Mouse (Mus musculus): ENCODE results near the gene Casp7. TPM values are rescaled to one million over a fixed set of nuclear protein-coding genes. Genes with fewer than 3 reads are reported as not detected.

The Casp7 gene
- total and polyA plus RNA-seq, 2 experiments from 2014 or later: 23.7 to 28.8 TPM

DNA sequence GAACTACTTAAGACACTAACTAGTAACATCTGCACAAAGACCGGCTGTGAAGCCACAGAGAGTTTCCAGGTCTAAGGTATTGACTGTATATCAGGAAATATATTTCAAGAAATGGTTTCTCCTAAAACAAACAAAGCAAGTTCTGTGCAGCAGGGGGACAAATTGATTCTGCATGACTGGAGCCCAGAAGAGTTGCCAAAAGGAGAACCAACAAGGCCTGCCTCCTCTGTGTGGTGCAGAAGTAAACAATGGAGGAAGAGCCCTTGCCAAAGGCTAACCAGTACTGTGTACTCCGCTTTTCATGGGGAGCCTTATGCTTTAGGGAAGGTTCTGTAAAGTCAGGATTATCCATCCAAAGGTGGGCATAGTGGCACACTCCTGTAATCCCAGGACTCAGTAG is 63.3 kb downstream of the Casp7 start:
- H3K4me1 ChIP-seq (ENCODE audit: insufficient read depth): no peaks in the 10 kb centered on the region

GRCm38 (mm10) chr19:56461522-56462101 is 64.7 kb downstream of the Casp7 start, which contains the start of gene Plekhs1:
Gene Plekhs1 (plus strand): TSS chr19:56461640.
- WGBS: 42% methylated on average over 10 of the region's 10 CpGs

More for the DNA sequence above, 63.3 kb downstream of the Casp7 start:
- 51% methylated on average over 2 of the region's 2 CpGs for WGBS
- H3K9me3 ChIP-seq (ENCODE audit: low read length): no peaks in the 10 kb centered on the region
- H3K27ac ChIP-seq (ENCODE audit: low read depth, low read length): no peak overlapping the region
- no peaks in the 10 kb centered on the region for H3K36me3 ChIP-seq (ENCODE audit: insufficient read depth)
- DNase-seq (no peak), ATAC-seq (0 out of 2 replicates have a peak, but pooled peaks have one; percentile 23)
- H3K9ac ChIP-seq: no peak overlapping the region
- no peak for TF ChIP-seq CTCF (IDR thresholded peaks at IDR 0.05; ENCODE audit: low read depth)
- no peak overlapping the region for H3K4me2 ChIP-seq (ENCODE audit: low read depth)
- H3K4me3 ChIP-seq (ENCODE audit: low read depth, low read length): no peak overlapping the region
- no peaks in the 10 kb centered on the region for H3K27me3 ChIP-seq (ENCODE audit: insufficient read depth, low read length)

DNA sequence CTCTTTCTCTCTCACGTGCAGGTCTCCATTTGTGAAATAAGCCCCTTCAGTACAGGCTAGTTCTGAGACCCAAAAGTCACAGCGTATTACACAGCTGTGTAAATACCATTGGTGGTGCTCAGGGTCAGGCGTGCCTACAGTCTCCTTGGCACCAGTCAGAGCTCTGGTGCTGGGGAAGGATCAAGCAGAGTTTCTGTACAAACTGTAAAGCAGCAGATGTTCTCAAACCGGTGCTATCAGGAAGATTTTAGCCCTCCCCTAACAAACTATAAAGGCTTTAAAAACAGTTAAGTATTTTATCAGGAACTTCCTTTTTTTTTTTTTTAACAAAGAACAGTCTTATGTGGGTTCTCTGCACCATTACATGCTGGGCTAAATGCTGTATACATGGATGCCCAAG is 65.9 kb downstream of the Casp7 start:
- H3K9me3 ChIP-seq (ENCODE audit: low read length): no peaks in the 10 kb centered on the region
- no peak for DNase-seq
- ATAC-seq: no peak
- 62% methylated on average over 4 of the region's 4 CpGs for whole genome bisulfite sequencing
- no peak overlapping the region for H3K4me2 ChIP-seq (ENCODE audit: low read depth)
- no peak overlapping the region for H3K27ac ChIP-seq (ENCODE audit: low read depth, low read length)
- TF ChIP-seq CTCF (IDR thresholded peaks at IDR 0.05; ENCODE audit: low read depth): no peak
- H3K4me3 ChIP-seq (ENCODE audit: low read depth, low read length): no peak overlapping the region
- no peak overlapping the region for H3K9ac ChIP-seq
- no peaks in the 10 kb centered on the region for H3K36me3 ChIP-seq (ENCODE audit: insufficient read depth)
- H3K4me1 ChIP-seq (ENCODE audit: insufficient read depth): no peaks in the 10 kb centered on the region
- H3K27me3 ChIP-seq (ENCODE audit: insufficient read depth, low read length): no peaks in the 10 kb centered on the region

More at GRCm38 (mm10) chr19:56461522-56462101, 64.7 kb downstream of the Casp7 start, which contains the start of gene Plekhs1:
- no peaks in the 10 kb centered on the region for H3K27me3 ChIP-seq (ENCODE audit: insufficient read depth, low read length)
- TF ChIP-seq CTCF (IDR thresholded peaks at IDR 0.05; ENCODE audit: low read depth): no peak
- H3K9ac ChIP-seq: no peak within 1 kb of the TSS
- H3K9me3 ChIP-seq (ENCODE audit: low read length): no peaks in the 10 kb centered on the region
- H3K4me3 ChIP-seq (ENCODE audit: low read depth, low read length): no peak within 1 kb of the TSS
- H3K36me3 ChIP-seq (ENCODE audit: insufficient read depth): no peaks in the 10 kb centered on the region
- DNase-seq: no peak
- no peak within 1 kb of the TSS for H3K27ac ChIP-seq (ENCODE audit: low read depth, low read length)
- no peaks in the 10 kb centered on the region for H3K4me1 ChIP-seq (ENCODE audit: insufficient read depth)
- ATAC-seq: no peak
- no peak within 1 kb of the TSS for H3K4me2 ChIP-seq (ENCODE audit: low read depth)

DNA sequence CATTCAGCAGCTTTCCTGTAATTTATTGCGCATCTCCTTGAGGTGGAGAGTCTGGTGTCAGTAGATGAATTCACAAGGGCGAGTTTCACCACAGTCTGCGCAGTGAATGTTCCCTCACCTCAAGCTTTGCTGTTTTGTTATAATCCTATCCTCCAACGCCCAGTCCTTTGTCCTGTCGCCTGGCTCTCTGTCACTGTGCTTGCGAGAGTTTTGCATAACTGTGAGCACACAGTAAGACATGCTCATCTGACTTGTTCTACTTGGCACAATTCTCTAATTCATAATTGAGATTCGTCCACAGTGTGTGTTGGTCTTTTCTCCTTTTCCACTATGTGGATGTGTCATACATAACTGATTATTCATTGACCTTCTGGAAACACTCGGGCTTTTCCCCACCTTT is 69.6 kb downstream of the Casp7 start:
- no peaks in the 10 kb centered on the region for H3K4me1 ChIP-seq (ENCODE audit: insufficient read depth)
- no peak overlapping the region for H3K4me2 ChIP-seq (ENCODE audit: low read depth)
- H3K27ac ChIP-seq (ENCODE audit: low read depth, low read length): no peak overlapping the region
- no peak for TF ChIP-seq CTCF (IDR thresholded peaks at IDR 0.05; ENCODE audit: low read depth)
- no peaks in the 10 kb centered on the region for H3K9me3 ChIP-seq (ENCODE audit: low read length)
- H3K9ac ChIP-seq: no peak overlapping the region
- DNase-seq (no peak), ATAC-seq (no peak)
- no peaks in the 10 kb centered on the region for H3K36me3 ChIP-seq (ENCODE audit: insufficient read depth)
- WGBS: 67% methylated on average over 8 of the region's 8 CpGs
- H3K27me3 ChIP-seq (ENCODE audit: insufficient read depth, low read length): no peaks in the 10 kb centered on the region
- no peak overlapping the region for H3K4me3 ChIP-seq (ENCODE audit: low read depth, low read length)

GRCm38 (mm10) chr19:56470286-56471020 is 73.5 kb downstream of the Casp7 start:
- Histone ChIP-seq H3K4me3 (ENCODE audit: low read depth, low read length) (no peak overlapping the region), H3K9ac (no peak overlapping the region), H3K4me2 (ENCODE audit: low read depth) (no peak overlapping the region), H3K27me3 (ENCODE audit: insufficient read depth, low read length) (no peaks in the 10 kb centered on the region), H3K27ac (ENCODE audit: low read depth, low read length) (no peak overlapping the region), H3K9me3 (ENCODE audit: low read length) (no peaks in the 10 kb centered on the region), H3K4me1 (ENCODE audit: insufficient read depth) (peaks cover 6% of the 10 kb centered on the region; the same call in 1 of the 2 replicates), H3K36me3 (ENCODE audit: insufficient read depth) (no peaks in the 10 kb centered on the region)
- no peak for ATAC-seq
- 66% methylated on average over 14 of the region's 14 CpGs for WGBS
- no peak for DNase-seq
- TF ChIP-seq CTCF (IDR thresholded peaks at IDR 0.05; ENCODE audit: low read depth): no peak

GRCm38 (mm10) chr19:56471934-56472333 is 75.0 kb downstream of the Casp7 start:
- DNase-seq: no peak
- no peak for TF ChIP-seq CTCF (IDR thresholded peaks at IDR 0.05; ENCODE audit: low read depth)

GRCm38 (mm10) chr19:56474869-56475550 is 78.1 kb downstream of the Casp7 start:
- no peak for TF ChIP-seq CTCF (IDR thresholded peaks at IDR 0.05; ENCODE audit: low read depth)
- H3K27me3 ChIP-seq (ENCODE audit: insufficient read depth, low read length): no peaks in the 10 kb centered on the region
- no peak overlapping the region for H3K4me3 ChIP-seq (ENCODE audit: low read depth, low read length)
- no peak for DNase-seq
- no peak overlapping the region for H3K4me2 ChIP-seq (ENCODE audit: low read depth)
- H3K4me1 ChIP-seq (ENCODE audit: insufficient read depth): peaks cover 11% of the 10 kb centered on the region
- H3K36me3 ChIP-seq (ENCODE audit: insufficient read depth): no peaks in the 10 kb centered on the region
- H3K9ac ChIP-seq: no peak overlapping the region
- no peaks in the 10 kb centered on the region for H3K9me3 ChIP-seq (ENCODE audit: low read length)
- 66% methylated on average over 19 of the region's 19 CpGs for WGBS
- no peak overlapping the region for H3K27ac ChIP-seq (ENCODE audit: low read depth, low read length)
- ATAC-seq: no peak

More at GRCm38 (mm10) chr19:56471934-56472333, 75.0 kb downstream of the Casp7 start:
- no peak overlapping the region for H3K9ac ChIP-seq
- no peak overlapping the region; the same call in 1 of the 2 replicates for H3K27ac ChIP-seq (ENCODE audit: low read depth, low read length)
- H3K27me3 ChIP-seq (ENCODE audit: insufficient read depth, low read length): no peaks in the 10 kb centered on the region
- H3K9me3 ChIP-seq (ENCODE audit: low read length): no peaks in the 10 kb centered on the region
- H3K36me3 ChIP-seq (ENCODE audit: insufficient read depth): no peaks in the 10 kb centered on the region
- WGBS: 58% methylated on average over 10 of the region's 10 CpGs
- peaks cover 7% of the 10 kb centered on the region for H3K4me1 ChIP-seq (ENCODE audit: insufficient read depth)
- H3K4me3 ChIP-seq (ENCODE audit: low read depth, low read length): no peak overlapping the region
- no peak for ATAC-seq
- H3K4me2 ChIP-seq (ENCODE audit: low read depth): no peak overlapping the region

Measured in forebrain, postnatal 0 days (tissue).